Mouse (Mus musculus): ENCODE results near the gene Ldlr. TPM values are rescaled to one million over a fixed set of nuclear protein-coding genes. Genes with fewer than 3 reads are reported as not detected.
"Not testable (repeated sequence)": the region's sequence is repeated elsewhere in the genome, so short reads cannot be mapped to it uniquely, and the experiment has no call there.

The Ldlr gene
- polyA plus RNA-seq, 1 experiment, result 34.1 TPM

GRCm38 (mm10) chr9:21760155-21761088, 37.1 kb downstream of the Ldlr start, which contains the start of gene Spc24:
TSS of gene Spc24 (minus strand) at chr9:21760303.
- peak; percentile 96 to 97 for DNase-seq
- H3K27me3 ChIP-seq (ENCODE audit: control insufficient read depth, insufficient read depth, low read length), result no peaks in the 10 kb centered on the region
- H3K4me1 ChIP-seq (ENCODE audit: control insufficient read depth, insufficient read depth, low read length), result no peaks in the 10 kb centered on the region
- peak within 1 kb of the TSS; percentile 48; the same call in 1 of the 2 replicates for H3K27ac ChIP-seq (ENCODE audit: insufficient read depth, low read length)
- peak; percentile 35; the same call in 1 of the 2 replicates for TF ChIP-seq CTCF (IDR thresholded peaks at IDR 0.05; ENCODE audit: borderline replicate concordance, insufficient read depth, low read depth, low read length)
- peak; percentile 44; the same call in 1 of the 2 replicates for TF ChIP-seq POLR2A (IDR thresholded peaks at IDR 0.05; ENCODE audit: borderline replicate concordance, insufficient read depth, low read length)
- under 1% methylated on average over 53 of the region's 54 CpGs for WGBS
- peak within 1 kb of the TSS; percentile 59 for H3K4me3 ChIP-seq (replicated peaks; ENCODE audit: insufficient read depth, low read depth, low read length)

GRCm38 (mm10) chr9:21762135-21762534, 38.9 kb downstream of the Ldlr start:
- TF ChIP-seq CTCF (IDR thresholded peaks at IDR 0.05; ENCODE audit: borderline replicate concordance, insufficient read depth, low read depth, low read length) (no peak), POLR2A (IDR thresholded peaks at IDR 0.05; ENCODE audit: borderline replicate concordance, insufficient read depth, low read length) (no peak)
- Histone ChIP-seq H3K27me3 (ENCODE audit: control insufficient read depth, insufficient read depth, low read length) (no peaks in the 10 kb centered on the region), H3K4me3 (replicated peaks; ENCODE audit: insufficient read depth, low read depth, low read length) (no peak overlapping the region), H3K27ac (ENCODE audit: insufficient read depth, low read length) (no peak overlapping the region), H3K4me1 (ENCODE audit: control insufficient read depth, insufficient read depth, low read length) (peaks cover 7% of the 10 kb centered on the region; the same call in 1 of the 2 replicates)
- no peak for DNase-seq

GRCm38 (mm10) chr9:21764084-21764999, 41.1 kb downstream of the Ldlr start:
- 96% methylated on average over 6 of the region's 6 CpGs for WGBS
- no peak for DNase-seq
- Histone ChIP-seq H3K4me1 (ENCODE audit: control insufficient read depth, insufficient read depth, low read length) (peaks cover 27% of the 10 kb centered on the region), H3K27ac (ENCODE audit: insufficient read depth, low read length) (no peak overlapping the region), H3K4me3 (replicated peaks; ENCODE audit: insufficient read depth, low read depth, low read length) (no peak overlapping the region), H3K27me3 (ENCODE audit: control insufficient read depth, insufficient read depth, low read length) (no peaks in the 10 kb centered on the region)
- TF ChIP-seq CTCF (IDR thresholded peaks at IDR 0.05; ENCODE audit: borderline replicate concordance, insufficient read depth, low read depth, low read length) (no peak), POLR2A (IDR thresholded peaks at IDR 0.05; ENCODE audit: borderline replicate concordance, insufficient read depth, low read length) (no peak)

- H3K27me3 ChIP-seq (ENCODE audit: control insufficient read depth, insufficient read depth, low read length), result no peaks in the 10 kb centered on the region
- WGBS, result 8% methylated on average over 11 of the region's 11 CpGs
- peak overlapping the region; percentile 99 for H3K27ac ChIP-seq (ENCODE audit: insufficient read depth, low read length)
- H3K4me1 ChIP-seq (ENCODE audit: control insufficient read depth, insufficient read depth, low read length), result peaks cover 35% of the 10 kb centered on the region
- TF ChIP-seq POLR2A (IDR thresholded peaks at IDR 0.05; ENCODE audit: borderline replicate concordance, insufficient read depth, low read length) (no peak; the same call in 1 of the 2 replicates), CTCF (IDR thresholded peaks at IDR 0.05; ENCODE audit: borderline replicate concordance, insufficient read depth, low read depth, low read length) (no peak)
- H3K4me3 ChIP-seq (replicated peaks; ENCODE audit: insufficient read depth, low read depth, low read length), result peak overlapping the region; percentile 13
- peak; percentile 77 to 88 for DNase-seq
Measured at GRCm38 (mm10) chr9:21767896-21768295, 44.6 kb downstream of the Ldlr start.

GRCm38 (mm10) chr9:21768511-21769411, 45.5 kb downstream of the Ldlr start:
- H3K4me1 ChIP-seq (ENCODE audit: control insufficient read depth, insufficient read depth, low read length), result peaks cover 35% of the 10 kb centered on the region
- 14% methylated on average over 13 of the region's 13 CpGs for WGBS
- H3K27ac ChIP-seq (ENCODE audit: insufficient read depth, low read length), result peak overlapping the region; percentile 99
- H3K4me3 ChIP-seq (replicated peaks; ENCODE audit: insufficient read depth, low read depth, low read length), result peak overlapping the region; percentile 40
- peak; percentile 68 to 69 for DNase-seq
- H3K27me3 ChIP-seq (ENCODE audit: control insufficient read depth, insufficient read depth, low read length), result no peaks in the 10 kb centered on the region
- TF ChIP-seq CTCF (IDR thresholded peaks at IDR 0.05; ENCODE audit: borderline replicate concordance, insufficient read depth, low read depth, low read length) (no peak), POLR2A (IDR thresholded peaks at IDR 0.05; ENCODE audit: borderline replicate concordance, insufficient read depth, low read length) (no peak)

GRCm38 (mm10) chr9:21769558-21770183, 46.4 kb downstream of the Ldlr start:
- peak overlapping the region; percentile 99 for H3K27ac ChIP-seq (ENCODE audit: insufficient read depth, low read length)

GRCm38 (mm10) chr9:21773396-21773795, 50.1 kb downstream of the Ldlr start:
- H3K27ac ChIP-seq (ENCODE audit: insufficient read depth, low read length); H3K4me3 ChIP-seq (replicated peaks; ENCODE audit: insufficient read depth, low read depth, low read length); DNase-seq; H3K27me3 ChIP-seq (ENCODE audit: control insufficient read depth, insufficient read depth, low read length): not testable (repeated sequence)
- 85% methylated on average over 5 of the region's 5 CpGs for WGBS
- H3K4me1 ChIP-seq (ENCODE audit: control insufficient read depth, insufficient read depth, low read length), result peaks cover 20% of the 10 kb centered on the region

More at GRCm38 (mm10) chr9:21769558-21770183, 46.4 kb downstream of the Ldlr start:
- TF ChIP-seq CTCF (IDR thresholded peaks at IDR 0.05; ENCODE audit: borderline replicate concordance, insufficient read depth, low read depth, low read length), result no peak
- no peak for TF ChIP-seq POLR2A (IDR thresholded peaks at IDR 0.05; ENCODE audit: borderline replicate concordance, insufficient read depth, low read length)
- peaks cover 38% of the 10 kb centered on the region for H3K4me1 ChIP-seq (ENCODE audit: control insufficient read depth, insufficient read depth, low read length)
- H3K27me3 ChIP-seq (ENCODE audit: control insufficient read depth, insufficient read depth, low read length), result no peaks in the 10 kb centered on the region
- DNase-seq, result peak; percentile 70 to 73
- peak overlapping the region; percentile 16 for H3K4me3 ChIP-seq (replicated peaks; ENCODE audit: insufficient read depth, low read depth, low read length)
- 15% methylated on average over 26 of the region's 26 CpGs for WGBS
